Mouse (Mus musculus): ENCODE results near the gene Kndc1. TPM values are rescaled to one million over a fixed set of nuclear protein-coding genes. Genes with fewer than 3 reads are reported as not detected.

Gene Kndc1
- polyA plus RNA-seq, 1 experiment from 2014 or later = 16.5 TPM

DNA sequence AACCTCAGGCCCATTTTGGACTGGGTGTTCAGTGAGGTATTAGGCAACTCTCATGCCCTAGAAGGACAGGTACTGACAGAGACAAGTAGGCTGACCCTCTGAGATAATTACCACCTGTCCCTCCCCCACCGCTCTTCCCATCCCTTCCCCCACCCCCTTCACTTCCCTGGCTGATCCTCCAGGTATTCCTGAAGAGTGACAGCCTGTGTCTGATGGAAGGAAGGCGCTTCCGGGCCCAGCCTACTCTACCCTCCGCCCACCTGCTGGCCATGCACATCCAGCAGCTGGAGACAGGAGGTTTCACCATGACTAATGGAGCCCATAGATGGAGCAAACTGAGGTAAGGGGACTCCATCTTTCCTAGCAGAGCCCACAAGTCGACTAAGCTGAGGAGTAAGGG, 43.3 kb downstream of the Kndc1 start:
- no peak for ATAC-seq
- peaks cover 9% of the 10 kb centered on the region for H3K27me3 ChIP-seq (replicated peaks; ENCODE audit: control insufficient read depth, insufficient read depth, low read length)

DNA sequence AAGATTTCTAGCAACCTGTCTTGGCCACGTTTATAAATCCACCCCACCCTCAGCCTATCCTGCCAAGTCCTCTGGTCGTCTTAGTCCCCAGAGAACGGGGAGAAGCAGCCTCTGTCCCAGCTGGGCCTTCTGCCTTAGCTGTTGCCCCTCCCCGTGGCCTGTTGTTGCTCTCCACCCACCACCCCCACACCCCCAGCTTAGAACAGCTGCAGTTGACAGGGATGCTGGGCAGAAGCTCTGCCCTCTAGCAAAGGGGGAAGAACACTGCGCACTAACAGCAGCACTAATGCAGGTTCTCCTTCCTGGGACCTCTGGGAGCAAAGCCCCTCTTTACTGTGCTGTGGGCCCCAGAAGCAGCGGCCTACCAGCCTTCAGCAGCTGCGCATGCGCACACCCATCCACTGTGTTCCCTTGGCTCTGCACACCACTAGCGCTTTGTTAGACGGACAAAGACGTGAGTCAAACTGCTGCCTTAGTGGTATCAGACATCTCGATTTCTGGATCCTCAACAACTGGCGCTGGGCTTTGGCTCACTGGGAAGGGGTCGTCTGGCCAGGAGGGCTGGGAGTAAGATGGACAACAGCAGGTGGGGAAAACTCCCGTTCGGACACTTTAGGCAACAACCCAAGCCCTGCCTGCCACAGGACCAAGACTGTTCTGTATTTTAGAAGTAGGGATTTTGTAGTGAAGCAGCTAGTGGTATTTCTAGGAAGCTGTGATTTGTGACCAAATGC, 46.1 kb downstream of the Kndc1 start:
- no peak for ATAC-seq
- 57% methylated on average over 16 of the region's 16 CpGs for WGBS
- H3K27ac ChIP-seq (ENCODE audit: low read depth, low read length) = no peak overlapping the region
- no peak overlapping the region for H3K4me3 ChIP-seq (ENCODE audit: low read length)
- H3K4me2 ChIP-seq (ENCODE audit: low read length) = no peak overlapping the region
- no peak overlapping the region for H3K9ac ChIP-seq (ENCODE audit: low read depth, low read length)
- peaks cover 2% of the 10 kb centered on the region; the same call in 1 of the 2 replicates for H3K36me3 ChIP-seq (ENCODE audit: control insufficient read depth, insufficient read depth, low read length)
- peaks cover 8% of the 10 kb centered on the region for H3K4me1 ChIP-seq (ENCODE audit: control insufficient read depth, insufficient read depth, low read depth, low read length)
- H3K27me3 ChIP-seq (replicated peaks; ENCODE audit: control insufficient read depth, insufficient read depth, low read length) = peaks cover 29% of the 10 kb centered on the region
- H3K9me3 ChIP-seq (ENCODE audit: control insufficient read depth, low read length) = no peaks in the 10 kb centered on the region

More for the DNA sequence above, 43.3 kb downstream of the Kndc1 start:
- Histone ChIP-seq H3K4me2 (ENCODE audit: low read length) (no peak overlapping the region), H3K36me3 (ENCODE audit: control insufficient read depth, insufficient read depth, low read length) (peaks cover 8% of the 10 kb centered on the region; the same call in 1 of the 2 replicates), H3K4me1 (ENCODE audit: control insufficient read depth, insufficient read depth, low read depth, low read length) (no peaks in the 10 kb centered on the region), H3K4me3 (ENCODE audit: low read length) (no peak overlapping the region), H3K27ac (ENCODE audit: low read depth, low read length) (no peak overlapping the region), H3K9me3 (ENCODE audit: control insufficient read depth, low read length) (no peaks in the 10 kb centered on the region), H3K9ac (ENCODE audit: low read depth, low read length) (no peak overlapping the region)
- 78% methylated on average over 5 of the region's 5 CpGs for WGBS

DNA sequence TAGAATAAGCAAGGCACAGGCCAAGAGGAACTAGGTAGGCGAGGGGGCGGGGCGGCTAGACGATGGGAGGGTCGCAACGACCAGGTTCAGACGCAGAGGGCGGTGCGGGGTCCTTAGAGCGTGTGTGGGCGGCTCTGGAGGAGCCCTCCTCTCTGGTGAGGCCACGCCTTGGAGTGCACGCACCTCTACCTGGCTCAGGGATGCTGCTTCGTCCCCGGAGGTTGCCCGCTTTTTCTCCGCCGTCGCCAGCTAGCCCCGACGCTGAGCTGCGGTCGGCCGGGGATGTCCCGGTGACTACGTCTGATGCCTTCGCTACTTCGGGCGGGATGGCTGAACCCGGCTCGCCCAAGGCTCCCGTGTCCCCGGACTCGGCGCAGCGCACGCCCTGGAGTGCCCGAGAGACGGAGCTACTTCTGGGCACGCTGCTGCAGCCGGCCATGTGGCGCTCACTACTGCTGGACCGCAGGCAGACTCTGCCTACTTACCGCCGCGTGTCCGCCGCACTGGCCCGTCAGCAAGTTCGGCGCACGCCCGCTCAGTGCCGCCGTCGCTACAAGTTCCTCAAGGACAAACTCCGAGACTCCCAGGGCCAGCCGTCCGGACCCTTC, 49.3 kb downstream of the Kndc1 start, which contains the start of gene Utf1:
TSS of gene Utf1 (plus strand) at position 116 of the 608 bp plus-strand sequence.
- Histone ChIP-seq H3K36me3 (ENCODE audit: control insufficient read depth, insufficient read depth, low read length) (no peaks in the 10 kb centered on the region), H3K27me3 (replicated peaks; ENCODE audit: control insufficient read depth, insufficient read depth, low read length) (peaks cover 47% of the 10 kb centered on the region), H3K4me1 (ENCODE audit: control insufficient read depth, insufficient read depth, low read depth, low read length) (peaks cover 8% of the 10 kb centered on the region), H3K9me3 (ENCODE audit: control insufficient read depth, low read length) (no peaks in the 10 kb centered on the region), H3K4me3 (ENCODE audit: low read length) (peak within 1 kb of the TSS; percentile 33), H3K27ac (ENCODE audit: low read depth, low read length) (no peak within 1 kb of the TSS), H3K4me2 (ENCODE audit: low read length) (peak within 1 kb of the TSS; percentile 55), H3K9ac (ENCODE audit: low read depth, low read length) (0 out of 2 replicates have a peak within 1 kb of the TSS, but pooled peaks have one; percentile 25)
- ATAC-seq = peak; percentile 56
- under 1% methylated on average over 58 of the region's 59 CpGs for WGBS

DNA sequence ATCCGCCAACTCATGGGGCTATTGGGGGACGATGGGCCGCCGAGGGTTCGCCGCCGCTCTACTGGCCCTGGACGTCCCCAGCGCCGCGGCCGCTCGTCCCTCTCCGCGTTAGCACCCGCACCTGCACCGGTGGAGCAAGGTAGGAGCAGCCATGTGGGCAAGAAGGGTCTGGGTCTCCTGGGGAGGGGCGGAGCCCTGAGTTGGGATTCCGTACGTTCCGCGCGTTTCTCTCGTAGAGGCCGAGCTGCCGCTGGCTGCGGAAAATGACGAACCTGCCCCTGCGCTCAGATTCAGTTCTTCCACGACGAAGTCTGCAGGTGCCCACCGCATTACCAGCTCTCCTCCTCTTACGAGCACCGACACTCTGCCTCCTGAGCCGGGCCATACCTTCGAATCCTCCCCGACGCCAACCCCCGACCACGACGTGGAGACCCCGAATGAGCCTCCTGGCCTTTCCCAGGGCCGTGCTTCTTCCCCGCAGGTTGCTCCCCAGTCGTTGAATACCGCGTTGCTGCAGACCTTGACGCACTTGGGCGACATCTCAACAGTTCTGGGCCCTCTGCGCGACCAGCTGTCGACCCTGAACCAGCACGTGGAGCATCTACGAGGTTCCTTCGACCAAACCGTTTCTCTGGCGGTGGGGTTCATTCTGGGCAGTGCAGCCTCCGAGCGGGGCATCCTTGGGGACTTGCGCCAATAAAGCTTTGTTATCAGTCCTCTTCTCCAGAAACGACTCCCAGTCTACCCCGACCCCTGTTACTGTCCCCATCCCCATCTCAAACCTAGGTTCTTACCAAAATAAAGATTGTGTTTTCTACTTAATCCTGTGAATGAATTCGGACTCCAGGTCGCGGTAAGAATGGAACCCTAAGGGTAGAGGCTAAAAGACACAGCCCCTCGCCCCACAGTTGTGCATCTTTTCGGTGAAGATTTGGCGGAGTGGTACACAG, 50.1 kb downstream of the Kndc1 start:
- Histone ChIP-seq H3K27me3 (replicated peaks; ENCODE audit: control insufficient read depth, insufficient read depth, low read length) (peaks cover 50% of the 10 kb centered on the region), H3K4me3 (ENCODE audit: low read length) (peak overlapping the region; percentile 33), H3K9me3 (ENCODE audit: control insufficient read depth, low read length) (no peaks in the 10 kb centered on the region), H3K4me2 (ENCODE audit: low read length) (peak overlapping the region; percentile 55), H3K36me3 (ENCODE audit: control insufficient read depth, insufficient read depth, low read length) (no peaks in the 10 kb centered on the region), H3K9ac (ENCODE audit: low read depth, low read length) (no peak overlapping the region), H3K4me1 (ENCODE audit: control insufficient read depth, insufficient read depth, low read depth, low read length) (peaks cover 8% of the 10 kb centered on the region), H3K27ac (ENCODE audit: low read depth, low read length) (no peak overlapping the region)
- ATAC-seq = 0 out of 2 replicates have a peak, but pooled peaks have one; percentile 14
- 4% methylated on average over 59 of the region's 68 CpGs for WGBS

GRCm38 (mm10) chr7:139945516-139945915, 51.0 kb downstream of the Kndc1 start:
- H3K27me3 ChIP-seq (replicated peaks; ENCODE audit: control insufficient read depth, insufficient read depth, low read length) = peaks cover 51% of the 10 kb centered on the region
- H3K9ac ChIP-seq (ENCODE audit: low read depth, low read length) = no peak overlapping the region
- H3K4me3 ChIP-seq (ENCODE audit: low read length) = no peak overlapping the region
- ATAC-seq = no peak
- no peaks in the 10 kb centered on the region for H3K9me3 ChIP-seq (ENCODE audit: control insufficient read depth, low read length)
- 18% methylated on average over 5 of the region's 5 CpGs for WGBS
- H3K27ac ChIP-seq (ENCODE audit: low read depth, low read length) = no peak overlapping the region
- H3K4me1 ChIP-seq (ENCODE audit: control insufficient read depth, insufficient read depth, low read depth, low read length) = peaks cover 15% of the 10 kb centered on the region
- no peak overlapping the region for H3K4me2 ChIP-seq (ENCODE audit: low read length)
- no peaks in the 10 kb centered on the region for H3K36me3 ChIP-seq (ENCODE audit: control insufficient read depth, insufficient read depth, low read length)

GRCm38 (mm10) chr7:139946032-139946431, 51.5 kb downstream of the Kndc1 start:
- peaks cover 19% of the 10 kb centered on the region for H3K4me1 ChIP-seq (ENCODE audit: control insufficient read depth, insufficient read depth, low read depth, low read length)
- 34% methylated on average over 5 of the region's 5 CpGs for whole genome bisulfite sequencing
- no peak overlapping the region for H3K27ac ChIP-seq (ENCODE audit: low read depth, low read length)
- H3K4me3 ChIP-seq (ENCODE audit: low read length) = no peak overlapping the region
- H3K27me3 ChIP-seq (replicated peaks; ENCODE audit: control insufficient read depth, insufficient read depth, low read length) = peaks cover 51% of the 10 kb centered on the region
- H3K9me3 ChIP-seq (ENCODE audit: control insufficient read depth, low read length) = no peaks in the 10 kb centered on the region
- no peak overlapping the region for H3K4me2 ChIP-seq (ENCODE audit: low read length)
- no peak for ATAC-seq
- H3K36me3 ChIP-seq (ENCODE audit: control insufficient read depth, insufficient read depth, low read length) = no peaks in the 10 kb centered on the region
- no peak overlapping the region for H3K9ac ChIP-seq (ENCODE audit: low read depth, low read length)

DNA sequence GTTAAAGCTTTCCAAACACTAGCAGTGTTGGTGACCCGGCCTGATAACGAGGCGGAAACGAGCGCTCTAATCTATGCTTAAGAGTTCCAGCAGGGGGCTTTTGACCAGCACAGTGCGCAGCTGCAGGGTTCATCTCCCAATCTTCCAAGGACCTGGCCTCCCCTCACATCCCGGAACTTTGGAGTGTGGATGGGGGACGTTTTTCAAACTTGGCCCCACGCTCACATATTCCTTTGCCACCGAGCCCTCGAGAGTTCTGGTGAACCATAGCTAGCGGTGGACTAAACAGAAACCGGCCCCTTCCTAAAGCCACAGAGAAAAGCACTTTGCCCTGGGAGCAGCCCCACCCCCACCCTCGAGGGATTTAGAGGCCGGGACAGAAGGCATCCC, 55.4 kb downstream of the Kndc1 start:
- WGBS = under 1% methylated on average over 15 of the region's 15 CpGs
- 0 out of 2 replicates have a peak overlapping the region, but pooled peaks have one; percentile 35 for H3K9ac ChIP-seq (ENCODE audit: low read depth, low read length)
- H3K4me1 ChIP-seq (ENCODE audit: control insufficient read depth, insufficient read depth, low read depth, low read length) = peaks cover 13% of the 10 kb centered on the region
- no peaks in the 10 kb centered on the region for H3K9me3 ChIP-seq (ENCODE audit: control insufficient read depth, low read length)
- H3K36me3 ChIP-seq (ENCODE audit: control insufficient read depth, insufficient read depth, low read length) = no peaks in the 10 kb centered on the region
- H3K4me3 ChIP-seq (ENCODE audit: low read length) = peak overlapping the region; percentile 43
- peak overlapping the region; percentile 80 for H3K4me2 ChIP-seq (ENCODE audit: low read length)
- H3K27ac ChIP-seq (ENCODE audit: low read depth, low read length) = no peak overlapping the region
- peak; percentile 67; the same call in 1 of the 2 replicates for ATAC-seq
- H3K27me3 ChIP-seq (replicated peaks; ENCODE audit: control insufficient read depth, insufficient read depth, low read length) = peaks cover 30% of the 10 kb centered on the region

- H3K9me3 ChIP-seq (ENCODE audit: control insufficient read depth, low read length) = no peaks in the 10 kb centered on the region
- no peaks in the 10 kb centered on the region for H3K36me3 ChIP-seq (ENCODE audit: control insufficient read depth, insufficient read depth, low read length)
- H3K4me2 ChIP-seq (ENCODE audit: low read length) = peak overlapping the region; percentile 80
- H3K4me1 ChIP-seq (ENCODE audit: control insufficient read depth, insufficient read depth, low read depth, low read length) = peaks cover 13% of the 10 kb centered on the region
- H3K27ac ChIP-seq (ENCODE audit: low read depth, low read length) = no peak overlapping the region
- peak overlapping the region; percentile 35 for H3K9ac ChIP-seq (ENCODE audit: low read depth, low read length)
- ATAC-seq = peak; percentile 53; the same call in 1 of the 2 replicates
- H3K4me3 ChIP-seq (ENCODE audit: low read length) = peak overlapping the region; percentile 43
- H3K27me3 ChIP-seq (replicated peaks; ENCODE audit: control insufficient read depth, insufficient read depth, low read length) = peaks cover 24% of the 10 kb centered on the region
- WGBS = 2% methylated on average over 33 of the region's 33 CpGs
Measured at GRCm38 (mm10) chr7:139950283-139950971, 55.9 kb downstream of the Kndc1 start.

All from hindbrain, embryonic 16.5 days (tissue).